Mouse (Mus musculus) brain, embryonic 14.5 days (tissue): ENCODE results near the gene Fstl4.

Experiments
- CTCF ChIP-seq: fragments of 200-500 bp; IDR thresholded peaks from 2 replicates; pipeline ENCODE4 v1.5.1; 2012; ENCODE audit warnings: inconsistent platforms, mild to moderate bottlenecking, moderate library complexity, borderline replicate concordance; ENCODE audit not compliant: insufficient read depth, insufficient read length; ENCODE audit errors: extremely low read depth
- POLR2A ChIP-seq: fragments of 200-500 bp; IDR thresholded peaks from 2 replicates; pipeline ENCODE4 v1.6.1; 2012; ENCODE audit warnings: mild to moderate bottlenecking, inconsistent platforms, borderline replicate concordance; ENCODE audit not compliant: poor library complexity, insufficient read depth, insufficient read length, severe bottlenecking; ENCODE audit errors: extremely low read depth

- no peak for TF ChIP-seq CTCF
- no peak for TF ChIP-seq POLR2A
Measured at GRCm38 (mm10) chr11:52914431-52914830, 150.0 kb downstream of the Fstl4 start.
